Mouse (Mus musculus) stomach, postnatal 0 days (tissue): Measurements from ENCODE around the gene Slc45a2. TPM values are rescaled to one million over a fixed set of nuclear protein-coding genes. Genes with fewer than 3 reads are reported as not detected.

ENCODE experiments used
- ATAC-seq: fragments of 200-750 bp; cut with Nextera tagmentation; 2 replicates; pipeline ENCODE4 v1.8.0; 2017; ENCODE audit not compliant: low FRiP score, low TSS enrichment
- DNase-seq: peaks from one replicate; pipeline ENCODE4 v3.0.0-alpha.2; 2016; ENCODE audit warnings: low spot score
- H3K27ac ChIP-seq: fragments of 300-500 bp; sonication (generic); replicated peaks from 2 replicates; pipeline ENCODE4 v1.5.1; 2014; ENCODE audit warnings: mild to moderate bottlenecking, control low read depth
- H3K27me3 ChIP-seq: fragments of 300-500 bp; sonication (generic); 2 replicates; pipeline ENCODE4 v1.6.1; 2014; ENCODE audit warnings: low read length; ENCODE audit not compliant: control insufficient read depth, insufficient read depth
- H3K36me3 ChIP-seq: fragments of 300-500 bp; sonication (generic); 2 replicates; pipeline ENCODE4 v1.6.1; 2014; ENCODE audit warnings: low read length, mixed read lengths; ENCODE audit not compliant: control insufficient read depth, insufficient read depth
- H3K4me1 ChIP-seq: fragments of 300-500 bp; sonication (generic); replicated peaks from 2 replicates; pipeline ENCODE4 v1.6.1; 2014; ENCODE audit warnings: antibody characterized with exemption; ENCODE audit not compliant: control insufficient read depth, insufficient read depth
- H3K4me2 ChIP-seq: fragments of 300-500 bp; sonication (generic); replicated peaks from 2 replicates; pipeline ENCODE4 v1.6.1; 2014; ENCODE audit warnings: low read depth, mild to moderate bottlenecking, control low read depth, moderate library complexity
- H3K4me3 ChIP-seq: fragments of 300-500 bp; sonication (generic); 2 replicates; pipeline ENCODE4 v1.5.1; 2014; ENCODE audit warnings: low read depth, low read length, control low read depth
- H3K9ac ChIP-seq: fragments of 300-500 bp; sonication (generic); 2 replicates; pipeline ENCODE4 v1.6.1; 2014; ENCODE audit warnings: mild to moderate bottlenecking, low read length, control low read depth, mixed read lengths
- H3K9me3 ChIP-seq: fragments of 300-500 bp; sonication (generic); 2 replicates; pipeline ENCODE4 v1.6.1; 2016; ENCODE audit warnings: low read length; ENCODE audit not compliant: control insufficient read depth
- CTCF ChIP-seq: IDR thresholded peaks from 2 replicates; pipeline ENCODE4 v1.5.1; 2016; ENCODE audit warnings: antibody characterized with exemption, low read depth, mild to moderate bottlenecking, moderate library complexity
- EP300 ChIP-seq: optimal IDR thresholded peaks from 2 replicates; pipeline ENCODE3; 2016; ENCODE audit warnings: antibody characterized with exemption
- WGBS: fragments of 180-500 bp; shearing (Covaris S2); extraction: QIAGEN DNeasy Blood & Tissue Kit; methylation state at CpG from one replicate; pipeline ENCODE4 v1.1.7; 2014; 5-methylcytosine and 5-hydroxymethylcytosine counted together
- polyA plus RNA-seq: library from polyadenylated mRNA; unstranded; fragments of >200 nt; fragmentation: Nextera tagmentation; extraction: Ambion mirVana; gene quantifications from 2 replicates; pipeline ENCODE4 v1.2.1, GENCODE M21; 2015

Gene Slc45a2
- polyA plus RNA-seq: 0.04 TPM in 1 of 2 replicates, not detected in the other

GRCm38 (mm10) chr15:11000421-11000820, at the start of gene Slc45a2:
Slc45a2 (plus strand) TSS chr15:11000721.
- no peak for DNase-seq
- 61% methylated on average over 7 of the region's 7 CpGs for WGBS

GRCm38 (mm10) chr15:10951951-10952759, 48.4 kb upstream of the Slc45a2 start, which contains the start of gene C1qtnf3:
C1qtnf3 (plus strand) TSS chr15:10952332.
- no peak for TF ChIP-seq EP300
- TF ChIP-seq CTCF: no peak
- Histone ChIP-seq H3K27ac (no peak within 1 kb of the TSS), H3K4me1 (no peaks in the 10 kb centered on the region), H3K27me3 (no peaks in the 10 kb centered on the region), H3K4me3 (no peak within 1 kb of the TSS), H3K36me3 (no peaks in the 10 kb centered on the region), H3K9ac (no peak within 1 kb of the TSS), H3K9me3 (no peaks in the 10 kb centered on the region), H3K4me2 (no peak within 1 kb of the TSS)
- 53% methylated on average over 23 of the region's 23 CpGs for WGBS
- no peak for DNase-seq
- ATAC-seq: no peak

More at GRCm38 (mm10) chr15:11000421-11000820, at the start of gene Slc45a2:
- no peak within 1 kb of the TSS for H3K4me3 ChIP-seq
- no peaks in the 10 kb centered on the region for H3K27me3 ChIP-seq
- no peak for ATAC-seq
- no peak within 1 kb of the TSS for H3K9ac ChIP-seq
- H3K36me3 ChIP-seq: 0 out of 2 replicates have a peak, but pooled peaks cover 2% of the 10 kb centered on the region
- no peaks in the 10 kb centered on the region for H3K9me3 ChIP-seq
- no peak within 1 kb of the TSS for H3K4me2 ChIP-seq
- no peaks in the 10 kb centered on the region for H3K4me1 ChIP-seq
- no peak for TF ChIP-seq CTCF
- no peak for TF ChIP-seq EP300
- no peak within 1 kb of the TSS for H3K27ac ChIP-seq

GRCm38 (mm10) chr15:10952760-10953305, 47.7 kb upstream of the Slc45a2 start:
- no peak for DNase-seq
- TF ChIP-seq CTCF: no peak
- no peak for TF ChIP-seq EP300
- Histone ChIP-seq H3K27ac (no peak overlapping the region), H3K9ac (no peak overlapping the region), H3K4me3 (no peak overlapping the region), H3K4me2 (no peak overlapping the region), H3K4me1 (no peaks in the 10 kb centered on the region), H3K9me3 (no peaks in the 10 kb centered on the region), H3K36me3 (no peaks in the 10 kb centered on the region), H3K27me3 (no peaks in the 10 kb centered on the region)
- no peak for ATAC-seq
- whole genome bisulfite sequencing: 47% methylated on average over 4 of the region's 4 CpGs

DNA sequence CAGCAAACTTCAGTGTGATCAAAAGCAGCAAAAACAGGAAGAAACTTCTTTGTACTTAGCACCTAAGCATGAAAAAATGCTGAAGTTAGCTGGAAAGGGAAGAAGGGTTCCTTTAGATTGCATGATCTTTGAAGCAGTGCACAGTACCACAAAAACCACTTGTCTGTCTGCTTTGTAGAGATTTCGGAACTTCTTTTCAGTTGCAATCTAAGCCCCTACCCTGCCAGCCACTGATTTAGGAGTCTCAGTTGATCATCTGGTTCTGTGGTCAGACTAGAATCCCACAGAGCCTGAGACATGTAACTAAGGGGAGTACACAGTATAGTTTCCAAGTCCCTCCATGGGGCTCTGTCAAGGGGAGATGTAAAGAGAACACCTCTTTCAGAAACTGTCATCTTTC, 47.1 kb upstream of the Slc45a2 start:
- TF ChIP-seq EP300 (no peak), CTCF (no peak)
- no peaks in the 10 kb centered on the region for H3K4me1 ChIP-seq
- H3K27ac ChIP-seq: no peak overlapping the region
- no peak overlapping the region for H3K9ac ChIP-seq
- no peak overlapping the region for H3K4me2 ChIP-seq
- 93% methylated on average over 1 of the region's 1 CpGs for WGBS
- no peak overlapping the region for H3K4me3 ChIP-seq
- no peak for DNase-seq
- no peaks in the 10 kb centered on the region for H3K27me3 ChIP-seq
- no peaks in the 10 kb centered on the region for H3K9me3 ChIP-seq
- H3K36me3 ChIP-seq: no peaks in the 10 kb centered on the region
- ATAC-seq: no peak

DNA sequence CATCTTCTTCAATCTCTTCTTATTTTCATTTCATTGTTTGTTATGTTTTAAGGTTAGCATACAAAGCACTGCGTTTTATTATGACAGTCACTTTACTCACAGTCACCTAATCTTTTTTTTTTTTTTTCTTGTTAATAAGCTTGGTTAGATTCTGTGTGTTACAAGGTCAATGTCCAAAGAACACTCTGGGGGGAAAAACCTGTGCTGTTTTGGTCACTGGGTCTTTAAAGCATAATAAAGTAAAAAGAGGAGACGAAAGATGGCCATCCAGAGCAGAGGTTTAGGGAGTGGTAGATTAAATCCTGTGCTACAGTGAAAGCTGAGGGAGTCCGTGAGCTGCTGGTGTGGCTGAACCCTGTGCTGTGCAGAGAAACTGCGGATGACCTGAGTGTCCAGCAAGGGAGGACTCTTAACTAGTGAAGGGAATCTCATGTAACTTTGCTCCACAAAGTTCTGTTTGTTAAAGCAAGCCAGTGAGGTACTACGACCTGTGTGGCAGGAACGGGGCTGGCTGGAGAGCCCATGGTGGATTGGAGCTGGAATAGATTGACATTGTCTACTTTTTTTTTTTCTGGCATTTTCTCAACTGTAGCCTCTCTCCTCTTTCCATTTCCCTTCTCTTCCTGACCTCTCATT, 46.0 kb upstream of the Slc45a2 start:
- Histone ChIP-seq H3K9ac (no peak overlapping the region), H3K9me3 (no peaks in the 10 kb centered on the region), H3K27me3 (no peaks in the 10 kb centered on the region), H3K4me3 (no peak overlapping the region), H3K36me3 (no peaks in the 10 kb centered on the region), H3K4me2 (no peak overlapping the region), H3K27ac (no peak overlapping the region), H3K4me1 (no peaks in the 10 kb centered on the region)
- WGBS: 78% methylated on average over 6 of the region's 6 CpGs
- ATAC-seq (no peak), DNase-seq (no peak)
- TF ChIP-seq CTCF (no peak), EP300 (no peak)
